Mouse (Mus musculus) liver, postnatal 0 days (tissue): ENCODE measurements at regions not wholly inside any gene's neighbourhood (a gene's known extent, or its start where the extent isn't known, plus 50 kb on each side); places are given as distances from the start of the nearest gene placed in this dataset.
A peak's percentile ranks its signal among the peaks of the same experiment; 100 is the strongest.

Experiments
- ATAC-seq: fragments of 200-750 bp; cut with Nextera tagmentation; 2 replicates; pipeline ENCODE4 v1.8.0; 2017; ENCODE audit warnings: mild to moderate bottlenecking, moderate library complexity
- DNase-seq: peaks from one replicate; pipeline ENCODE4 v3.0.0-alpha.2; 2016
- H3K27ac ChIP-seq: fragments of 300-500 bp; sonication (generic); 2 replicates; pipeline ENCODE4 v1.5.1; 2014; ENCODE audit warnings: antibody characterized with exemption, moderate library complexity, mild to moderate bottlenecking, low read depth
- H3K27me3 ChIP-seq: fragments of 300-500 bp; sonication (generic); 2 replicates; pipeline ENCODE4 v1.6.1; 2014; ENCODE audit warnings: low read length, control low read depth, mixed read lengths; ENCODE audit not compliant: insufficient read depth
- H3K36me3 ChIP-seq: fragments of 300-500 bp; sonication (generic); replicated peaks from 2 replicates; pipeline ENCODE4 v1.6.1; 2014; ENCODE audit warnings: mild to moderate bottlenecking, control low read depth, low read length, moderate library complexity, mixed read lengths; ENCODE audit not compliant: insufficient read depth
- H3K4me1 ChIP-seq: fragments of 300-500 bp; sonication (generic); 2 replicates; pipeline ENCODE4 v1.6.1; 2014; ENCODE audit warnings: antibody characterized with exemption, mild to moderate bottlenecking, control low read depth; ENCODE audit not compliant: insufficient read depth
- H3K4me2 ChIP-seq: fragments of 300-500 bp; sonication (generic); 2 replicates; pipeline ENCODE4 v1.6.1; 2014; ENCODE audit warnings: low read depth, mild to moderate bottlenecking, low read length, moderate library complexity, mixed read lengths
- H3K4me3 ChIP-seq: fragments of 300-500 bp; sonication (generic); 2 replicates; pipeline ENCODE4 v1.5.1; 2014; ENCODE audit warnings: low read depth, low read length
- H3K9ac ChIP-seq: fragments of 300-500 bp; sonication (generic); replicated peaks from 2 replicates; pipeline ENCODE4 v1.6.1; 2014; ENCODE audit warnings: mild to moderate bottlenecking, moderate library complexity
- H3K9me3 ChIP-seq: fragments of 300-500 bp; sonication (generic); 2 replicates; pipeline ENCODE4 v1.6.1; 2016; ENCODE audit warnings: mild to moderate bottlenecking, control low read depth, low read length, mixed read lengths
- CTCF ChIP-seq: sonication (generic); IDR thresholded peaks from 2 replicates; pipeline ENCODE4 v1.5.1; 2016; ENCODE audit warnings: antibody characterized with exemption, low read depth
- EP300 ChIP-seq: IDR thresholded peaks from 2 replicates; pipeline ENCODE4 v1.6.1; 2016; ENCODE audit warnings: antibody characterized with exemption, low read depth, mild to moderate bottlenecking
- WGBS: fragments of 180-500 bp; shearing (Covaris S2); extraction: QIAGEN DNeasy Blood & Tissue Kit; methylation state at CpG from one replicate; pipeline ENCODE4 v1.1.7; 2014; ENCODE audit not compliant: insufficient replicate concordance; 5-methylcytosine and 5-hydroxymethylcytosine counted together

DNA sequence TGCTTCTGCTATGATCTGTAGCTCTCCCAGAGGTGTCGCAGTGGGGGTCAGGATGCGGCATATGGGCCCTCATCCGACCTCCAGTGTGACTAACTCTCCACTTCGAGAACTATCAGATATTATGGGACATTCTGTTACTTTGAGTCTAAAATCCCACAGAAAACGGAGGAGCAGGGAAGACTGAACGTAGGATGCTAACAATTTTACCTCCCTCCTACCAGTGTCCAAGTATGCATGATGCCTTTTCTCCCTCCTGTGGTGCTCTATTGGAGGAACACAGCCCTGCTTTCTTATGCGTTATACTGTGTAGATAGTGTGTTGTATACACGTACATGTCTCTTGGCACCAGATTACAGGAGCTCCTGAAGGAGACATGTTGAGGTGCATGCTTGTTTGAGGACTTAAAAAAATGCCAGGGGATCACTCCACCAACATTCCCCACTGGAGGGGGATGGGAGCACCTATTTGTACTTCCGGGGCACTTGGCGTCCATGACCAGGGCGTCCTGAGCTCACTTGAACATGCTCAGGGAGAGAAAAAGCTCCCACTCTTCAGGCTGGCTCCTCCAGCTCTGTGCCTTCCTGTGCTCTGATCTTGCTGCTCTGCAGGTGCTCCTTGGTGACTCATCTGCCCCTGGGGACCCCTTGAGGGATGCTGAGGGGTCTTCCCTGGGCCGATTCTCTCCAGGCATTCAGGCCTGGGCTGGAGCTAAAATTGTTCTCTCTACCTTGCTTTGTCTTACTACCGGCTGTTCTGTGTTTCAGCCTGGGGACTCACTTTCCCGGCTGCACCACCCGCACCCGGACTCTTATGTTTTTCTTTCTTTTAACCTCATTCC is 73.6 kb upstream of the Bod1 start:
- 75% methylated on average over 16 of the region's 16 CpGs for WGBS
- Histone ChIP-seq H3K9me3 (no peaks in the 10 kb centered on the region), H3K4me2 (no peak overlapping the region), H3K27me3 (no peaks in the 10 kb centered on the region), H3K27ac (no peak overlapping the region), H3K36me3 (no peaks in the 10 kb centered on the region), H3K4me3 (no peak overlapping the region), H3K4me1 (0 out of 2 replicates have a peak, but pooled peaks cover 3% of the 10 kb centered on the region), H3K9ac (no peak overlapping the region)
- no peak for ATAC-seq
- no peak for DNase-seq
- TF ChIP-seq CTCF: no peak
- no peak for TF ChIP-seq EP300

DNA sequence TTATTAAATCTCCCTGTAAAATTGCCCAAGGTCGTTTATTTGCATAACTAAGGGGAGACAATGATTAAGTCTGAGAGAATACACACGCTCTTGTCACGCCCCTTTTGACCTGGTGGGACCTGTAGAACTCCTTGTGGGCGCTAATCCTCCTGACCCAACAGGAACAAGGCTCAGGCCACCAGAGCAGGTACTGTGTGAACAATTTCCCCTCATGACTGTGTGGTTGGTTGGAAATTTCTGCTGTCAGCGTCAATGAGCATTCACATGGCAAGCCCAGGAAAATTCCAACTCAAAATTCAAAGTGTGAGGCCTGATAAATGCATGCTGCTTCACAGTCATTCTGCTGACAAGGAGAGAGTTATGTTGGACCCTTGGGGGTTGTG is 74.2 kb upstream of the Bod1 start:
- H3K4me3 ChIP-seq: no peak overlapping the region
- WGBS: 62% methylated on average over 5 of the region's 5 CpGs
- TF ChIP-seq CTCF (no peak), EP300 (no peak)

DNA sequence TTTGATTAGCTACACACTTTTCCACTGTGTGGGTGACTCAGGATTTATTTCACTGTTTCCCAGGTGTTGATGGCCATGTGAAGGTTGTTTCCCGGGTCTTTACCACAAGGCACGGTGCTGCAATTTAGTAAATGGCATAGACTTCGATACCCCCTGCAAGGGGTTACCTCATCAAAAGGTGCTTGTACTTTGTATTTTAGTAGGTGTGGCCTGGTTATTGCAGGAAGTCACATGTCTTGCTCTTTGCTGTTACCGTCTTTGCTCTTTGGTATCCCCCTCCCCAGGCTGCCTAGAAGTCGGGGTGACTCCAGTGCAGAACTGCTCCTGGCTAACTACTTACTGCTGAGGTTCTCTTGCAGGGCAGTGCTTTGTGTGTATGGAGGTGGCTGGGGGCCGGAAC is 74.8 kb upstream of the Bod1 start:
- H3K27me3 ChIP-seq: no peaks in the 10 kb centered on the region
- H3K9me3 ChIP-seq: no peaks in the 10 kb centered on the region
- H3K4me1 ChIP-seq: peaks cover 6% of the 10 kb centered on the region; the same call in 1 of the 2 replicates
- ATAC-seq: peak; percentile 59; the same call in 1 of the 2 replicates
- TF ChIP-seq CTCF (no peak), EP300 (no peak)
- H3K9ac ChIP-seq: no peak overlapping the region
- WGBS: 61% methylated on average over 6 of the region's 6 CpGs
- H3K4me2 ChIP-seq: no peak overlapping the region
- no peak overlapping the region for H3K4me3 ChIP-seq
- no peak for DNase-seq
- H3K36me3 ChIP-seq: no peaks in the 10 kb centered on the region
- no peak overlapping the region for H3K27ac ChIP-seq

More for the DNA sequence above, 74.2 kb upstream of the Bod1 start:
- Histone ChIP-seq H3K9ac (no peak overlapping the region), H3K9me3 (no peaks in the 10 kb centered on the region), H3K4me1 (peaks cover 3% of the 10 kb centered on the region; the same call in 1 of the 2 replicates), H3K4me2 (no peak overlapping the region), H3K27me3 (no peaks in the 10 kb centered on the region), H3K36me3 (no peaks in the 10 kb centered on the region), H3K27ac (no peak overlapping the region)
- ATAC-seq (no peak), DNase-seq (no peak)

DNA sequence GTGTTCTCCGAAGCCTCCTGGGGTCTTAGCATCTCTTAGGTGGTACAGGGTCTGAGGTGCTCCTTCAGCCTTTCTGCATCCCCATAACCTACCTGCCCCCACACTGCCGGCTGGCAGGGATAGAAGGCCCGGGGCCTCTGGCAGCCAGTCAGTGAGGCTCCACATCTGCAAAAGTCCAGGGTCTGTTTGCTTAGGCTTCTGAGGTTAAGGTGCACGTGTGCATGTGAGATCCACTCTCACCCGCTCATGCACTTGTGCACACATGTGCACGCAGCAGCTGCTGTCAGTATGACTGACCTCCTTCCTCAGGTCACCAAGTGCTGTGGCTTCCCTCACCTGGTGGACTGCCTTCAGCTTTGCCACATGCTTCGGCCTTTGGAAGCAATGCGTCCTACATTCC is 75.3 kb upstream of the Bod1 start:
- DNase-seq (no peak), ATAC-seq (peak; percentile 75)
- no peaks in the 10 kb centered on the region for H3K9me3 ChIP-seq
- H3K4me1 ChIP-seq: peaks cover 8% of the 10 kb centered on the region; the same call in 1 of the 2 replicates
- no peaks in the 10 kb centered on the region for H3K27me3 ChIP-seq
- H3K4me3 ChIP-seq: no peak overlapping the region
- 63% methylated on average over 8 of the region's 8 CpGs for WGBS
- H3K9ac ChIP-seq: no peak overlapping the region
- H3K36me3 ChIP-seq: no peaks in the 10 kb centered on the region
- TF ChIP-seq CTCF: no peak
- TF ChIP-seq EP300: no peak
- H3K27ac ChIP-seq: no peak overlapping the region
- H3K4me2 ChIP-seq: no peak overlapping the region

DNA sequence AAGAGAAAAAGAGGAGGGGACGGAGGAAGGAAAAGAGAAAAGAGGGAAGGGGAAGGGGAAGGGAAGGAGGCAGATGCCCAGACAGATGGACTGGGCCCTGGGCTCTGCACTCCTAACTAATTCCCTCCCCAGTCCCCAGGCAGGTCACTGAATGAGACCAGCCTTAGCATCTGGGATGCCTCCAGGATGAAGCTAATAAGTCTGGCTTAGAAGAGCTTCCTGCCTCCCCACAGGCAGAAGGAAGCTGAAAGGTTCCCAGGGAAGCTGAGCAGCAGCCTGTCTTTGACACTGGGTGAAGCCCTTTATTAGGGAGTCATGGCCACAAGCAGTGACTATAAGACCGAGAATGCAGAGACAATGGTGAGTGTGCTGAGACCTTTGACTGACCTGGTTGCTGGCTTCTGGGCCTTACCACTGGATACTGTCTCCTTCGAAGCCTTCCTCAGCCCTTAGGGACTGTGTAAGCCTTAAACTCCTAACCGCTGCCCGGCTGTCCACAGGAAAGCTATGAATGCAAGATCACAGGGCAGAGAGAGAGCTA is 76.7 kb upstream of the Bod1 start:
- H3K36me3 ChIP-seq: no peaks in the 10 kb centered on the region
- H3K4me3 ChIP-seq: no peak overlapping the region
- TF ChIP-seq CTCF (no peak), EP300 (no peak)
- peaks cover 8% of the 10 kb centered on the region; the same call in 1 of the 2 replicates for H3K4me1 ChIP-seq
- no peak overlapping the region for H3K9ac ChIP-seq
- DNase-seq: no peak
- H3K27ac ChIP-seq: no peak overlapping the region
- no peak overlapping the region for H3K4me2 ChIP-seq
- H3K9me3 ChIP-seq: no peaks in the 10 kb centered on the region
- WGBS: 71% methylated on average over 5 of the region's 5 CpGs
- no peaks in the 10 kb centered on the region for H3K27me3 ChIP-seq
- no peak for ATAC-seq

DNA sequence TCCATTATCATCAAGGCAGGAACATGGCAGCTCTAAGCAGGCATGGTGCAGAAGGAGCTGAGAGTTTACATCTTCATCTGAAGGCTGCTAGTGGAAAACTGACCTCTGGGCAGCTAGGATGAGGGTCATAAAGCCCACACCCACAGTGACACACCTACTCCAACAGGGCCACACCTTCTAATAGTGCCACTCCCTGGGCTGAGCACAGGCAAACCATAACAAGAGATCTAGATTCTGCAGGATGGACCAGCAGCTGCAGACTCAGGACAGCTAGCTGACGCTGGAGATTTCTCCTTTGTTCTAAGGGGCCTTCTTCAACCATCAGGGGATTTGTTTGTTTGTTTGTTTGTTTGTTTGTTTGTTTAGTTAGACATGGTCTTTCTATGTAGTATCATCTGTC is 79.6 kb upstream of the Bod1 start:
- Histone ChIP-seq H3K27me3 (no peaks in the 10 kb centered on the region), H3K36me3 (no peaks in the 10 kb centered on the region), H3K9ac (no peak overlapping the region), H3K4me3 (no peak overlapping the region), H3K4me2 (0 out of 2 replicates have a peak overlapping the region, but pooled peaks have one; percentile 6), H3K9me3 (no peaks in the 10 kb centered on the region), H3K4me1 (peaks cover 8% of the 10 kb centered on the region; the same call in 1 of the 2 replicates), H3K27ac (no peak overlapping the region)
- DNase-seq (no peak), ATAC-seq (no peak)
- TF ChIP-seq EP300 (no peak), CTCF (no peak)
- 67% methylated on average over 1 of the region's 1 CpGs for WGBS
